Mouse (Mus musculus) CH12.LX (cell line): Measurements from ENCODE around the gene Phf2.

Source experiments
- CTCF ChIP-seq, 2 experiments: IDR thresholded peaks in 1 of 2; conservative IDR thresholded peaks in 1 of 2; 2 replicates each; pipeline ENCODE4 v1.5.1; 2011 to 2012; ENCODE audit warnings: low read depth in 2 of 2, low read length in 2 of 2, improper control_type of control experiment in 1 of 2, inconsistent platforms in 1 of 2, mild to moderate bottlenecking in 1 of 2, moderate library complexity in 1 of 2
- HCFC1 ChIP-seq: IDR thresholded peaks from 2 replicates; pipeline ENCODE4 v1.6.1; 2012; ENCODE audit warnings: low read depth, mild to moderate bottlenecking, inconsistent platforms, low read length, improper control_type of control experiment
- MEF2A ChIP-seq: IDR thresholded peaks from 2 replicates; pipeline ENCODE4 v1.6.1; 2014; ENCODE audit warnings: low read depth, mild to moderate bottlenecking, inconsistent platforms, low read length, improper control_type of control experiment, borderline replicate concordance
- POLR2A ChIP-seq: IDR thresholded peaks from 2 replicates; pipeline ENCODE4 v1.6.1; 2011; ENCODE audit warnings: low read depth, mild to moderate bottlenecking, improper control_type of control experiment, low read length

DNA sequence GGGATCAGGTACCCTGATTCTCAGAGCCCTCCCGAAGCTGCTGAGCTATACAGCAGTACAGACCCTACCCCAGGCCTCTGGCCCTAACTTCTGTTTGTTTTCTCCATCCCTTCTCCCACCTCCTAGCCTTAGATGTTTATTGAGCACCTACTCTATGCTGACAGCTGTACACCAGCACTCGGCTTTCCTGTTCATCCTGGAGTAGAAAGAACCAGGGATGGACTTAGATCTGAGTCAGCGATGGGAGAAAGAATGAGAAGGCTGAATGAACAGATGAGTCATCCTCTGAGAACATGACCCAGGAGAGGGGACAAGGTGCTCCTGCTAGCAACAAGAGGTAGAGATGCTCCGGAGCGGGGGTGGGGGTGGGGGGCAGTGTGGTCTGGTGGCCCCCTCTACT, 1.8 kb upstream of the Phf2 start:
- no peak for TF ChIP-seq POLR2A
- TF ChIP-seq HCFC1: no peak
- TF ChIP-seq CTCF (conservative IDR thresholded peaks at IDR 0.05 in 1 of 2, IDR thresholded peaks at IDR 0.05 in 1 of 2; ENCODE audit: low read depth in 2 of 2, low read length in 2 of 2): no peak
- TF ChIP-seq MEF2A: no peak
